Mouse (Mus musculus): ENCODE measurements at regions not wholly inside any gene's neighbourhood (a gene's known extent, or its start where the extent isn't known, plus 50 kb on each side); places are given as distances from the start of the nearest gene placed in this dataset.
A peak's percentile ranks its signal among the peaks of the same experiment; 100 is the strongest.

- DNase-seq: no peak
These were observed 86.9 kb downstream of the Ndufa10 start for GRCm38 (mm10) chr1:92386752-92387151.

DNA sequence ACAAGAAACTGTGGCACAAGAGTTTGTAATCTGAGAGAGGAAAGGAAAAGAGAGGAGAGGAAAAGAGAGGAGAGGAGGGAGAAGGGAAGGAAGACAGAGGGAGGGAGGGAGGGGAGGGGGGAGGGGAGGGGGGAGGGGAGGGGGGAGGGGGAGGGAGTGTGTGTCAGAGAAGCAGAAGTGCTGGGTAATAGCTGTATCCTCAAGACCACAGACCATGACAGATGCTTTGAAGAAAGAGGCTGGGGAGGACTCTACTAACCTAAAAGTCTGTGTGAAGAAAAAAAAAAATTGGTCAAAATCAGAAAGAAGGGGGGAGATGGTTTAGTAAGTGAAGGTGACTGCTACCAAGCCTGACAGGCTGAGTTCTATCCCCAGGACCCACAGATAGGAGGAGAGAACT, 88.7 kb downstream of the Ndufa10 start:
- no peak for DNase-seq

DNA sequence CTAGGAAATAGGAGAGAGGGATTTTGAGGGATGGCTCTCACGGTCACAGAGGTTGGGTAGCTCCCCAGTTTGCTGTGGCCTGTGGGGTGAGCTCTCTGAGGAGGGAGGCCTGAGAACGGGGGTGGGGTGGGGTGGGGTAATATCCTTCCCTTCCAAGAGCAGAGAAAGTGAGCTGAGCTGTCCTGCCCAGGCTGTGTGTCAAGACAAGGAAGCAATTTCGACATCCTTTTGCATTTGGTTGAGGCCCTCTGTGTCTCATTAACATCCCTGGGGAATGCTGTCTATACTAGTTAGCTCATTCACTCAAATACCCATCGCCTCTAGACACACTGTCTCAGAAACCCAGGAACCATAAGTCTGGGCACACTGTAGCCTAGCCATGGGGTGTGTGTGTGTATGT, 89.9 kb downstream of the Ndufa10 start:
- DNase-seq: no peak

GRCm38 (mm10) chr1:92379510-92379886, 94.2 kb downstream of the Ndufa10 start:
- no peak for DNase-seq

DNA sequence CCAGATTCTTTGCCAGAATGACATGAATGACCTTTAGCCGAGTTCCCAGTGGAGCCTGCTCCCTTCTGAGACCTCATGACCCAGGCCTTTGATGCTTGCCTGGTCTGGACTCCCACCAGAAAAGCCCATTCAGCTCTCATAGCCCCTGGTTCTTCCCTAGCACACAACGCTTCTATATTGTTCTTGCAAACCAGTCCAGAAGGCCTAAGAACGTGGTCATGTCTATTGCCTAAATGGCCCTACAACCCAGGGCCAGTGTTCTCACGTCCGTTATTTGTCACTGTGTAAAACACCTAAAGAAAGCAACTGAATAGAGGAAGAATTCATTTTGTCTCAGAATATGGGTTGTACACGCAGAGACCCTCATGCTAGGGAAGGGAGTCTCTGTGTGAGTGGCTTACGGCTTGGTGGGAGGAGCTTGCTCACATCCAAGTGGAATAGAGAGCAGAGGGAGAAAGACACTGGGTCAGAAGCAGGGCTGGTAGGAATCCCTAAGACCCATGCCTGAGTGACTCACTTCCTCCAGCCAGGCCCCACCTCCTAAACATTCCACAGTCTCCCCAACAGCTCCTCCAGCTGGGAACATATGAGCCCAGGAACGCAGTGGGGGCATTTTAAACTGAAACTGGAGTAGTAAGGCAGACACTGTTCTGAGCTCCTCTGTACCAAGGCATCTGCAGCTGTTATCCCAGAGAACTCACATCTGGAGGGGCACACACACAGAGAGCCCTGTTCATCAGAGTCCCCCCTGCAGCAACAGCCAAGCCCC, 94.7 kb downstream of the Ndufa10 start:
- DNase-seq: no peak

DNA sequence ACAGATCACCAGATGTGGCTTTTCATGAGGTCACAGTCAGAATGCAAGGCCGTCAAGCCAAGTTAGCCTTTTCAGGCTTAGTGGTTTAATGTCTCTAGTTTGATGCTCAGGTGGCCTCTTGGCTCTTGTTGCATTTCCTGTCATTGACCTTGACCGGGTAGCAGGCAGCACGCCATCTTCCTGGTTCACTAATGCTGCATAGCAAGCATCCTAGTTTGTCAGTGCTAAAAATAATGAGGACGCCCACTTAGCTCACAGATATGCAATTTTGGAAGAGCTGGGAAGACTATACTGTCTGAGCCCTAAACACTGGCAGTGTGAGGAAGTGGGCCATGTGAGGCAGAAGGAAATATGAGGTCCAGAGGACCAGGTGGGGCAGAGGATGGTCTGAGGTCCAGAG, 97.2 kb downstream of the Ndufa10 start:
- DNase-seq: no peak

DNA sequence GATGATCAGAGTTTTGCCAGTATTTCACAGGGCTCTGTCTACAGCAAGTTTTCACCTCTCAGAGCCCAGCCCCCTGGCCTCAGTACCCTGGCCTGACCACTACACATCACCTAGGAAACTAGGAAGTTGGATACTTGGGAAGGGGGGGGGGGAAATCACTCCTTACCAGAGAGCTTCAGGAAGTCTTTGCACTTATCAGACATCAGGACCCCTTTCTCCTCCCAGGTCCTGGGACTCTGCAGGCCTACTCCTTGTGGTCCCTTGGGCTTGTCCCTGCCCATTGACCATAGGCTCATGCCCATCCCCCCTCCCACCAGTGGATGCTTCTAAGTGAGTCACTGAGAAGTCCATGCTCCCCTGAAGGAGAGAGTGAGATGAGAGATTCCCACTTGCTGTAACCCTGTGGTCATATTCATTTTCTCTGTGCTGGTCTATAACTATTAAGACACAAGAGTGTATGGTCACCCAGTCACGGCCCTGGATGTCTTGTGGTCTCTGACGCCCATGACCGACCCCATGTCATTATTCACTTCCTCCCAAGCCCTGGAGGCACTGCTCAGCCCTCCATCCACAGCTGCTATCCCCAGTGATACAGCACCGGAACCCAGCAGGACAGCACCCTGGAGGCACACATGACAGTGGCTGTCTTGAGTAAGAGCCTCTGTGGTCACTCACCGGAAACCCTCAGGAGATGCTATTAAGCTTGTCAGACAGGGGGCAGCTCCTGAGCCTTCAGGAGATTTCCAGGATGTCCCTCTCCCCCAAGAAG, 101.3 kb downstream of the Ndufa10 start:
- DNase-seq: no peak

- DNase-seq: no peak
These were observed 102.2 kb downstream of the Ndufa10 start for GRCm38 (mm10) chr1:92371357-92371981.

DNA sequence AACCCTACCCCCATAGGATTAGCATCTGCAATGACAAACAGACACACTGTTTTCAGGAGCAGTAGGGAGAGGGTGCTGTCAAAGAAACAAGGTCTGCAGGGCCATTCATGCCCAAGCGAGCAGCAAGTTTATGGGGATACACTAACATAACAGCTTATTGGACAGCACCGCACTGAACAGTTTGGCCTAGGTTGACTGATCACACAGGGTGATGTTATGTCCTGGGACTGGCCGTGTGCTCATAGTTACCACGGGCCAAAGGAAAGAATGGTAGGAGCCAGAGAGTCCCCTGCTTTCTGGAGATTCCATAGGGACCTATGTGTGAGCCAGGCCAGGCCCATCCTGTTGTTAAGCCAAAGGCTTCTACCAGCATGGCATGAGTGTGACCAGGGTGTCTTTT, 102.8 kb downstream of the Ndufa10 start:
- DNase-seq: no peak

DNA sequence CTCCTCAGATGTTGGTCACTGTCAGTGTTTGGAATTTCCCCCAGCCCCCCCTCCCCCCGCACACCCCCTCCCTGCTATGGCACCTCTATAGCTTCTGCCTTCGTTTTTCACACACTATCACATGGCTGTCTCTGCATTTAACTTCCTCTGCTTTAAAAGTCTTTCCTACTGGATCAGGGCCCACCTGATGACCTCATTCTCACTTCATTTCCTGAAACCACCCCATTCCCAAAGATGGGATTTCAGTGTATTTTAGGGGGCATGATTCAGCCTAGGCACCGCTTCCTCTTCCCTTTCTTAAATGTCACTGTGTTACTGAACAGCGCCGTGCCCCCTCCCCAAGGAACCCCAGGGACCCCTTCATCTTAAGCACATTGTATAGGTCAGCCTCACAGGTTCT, 103.7 kb downstream of the Ndufa10 start:
- no peak for DNase-seq

- DNase-seq: no peak
These were observed 107.4 kb downstream of the Ndufa10 start for GRCm38 (mm10) chr1:92366249-92366648.

- no peak for DNase-seq
These were observed 108.1 kb downstream of the Ndufa10 start for GRCm38 (mm10) chr1:92365366-92366075.

- DNase-seq: no peak
These were observed 112.0 kb downstream of the Ndufa10 start for GRCm38 (mm10) chr1:92361677-92362076.

DNA sequence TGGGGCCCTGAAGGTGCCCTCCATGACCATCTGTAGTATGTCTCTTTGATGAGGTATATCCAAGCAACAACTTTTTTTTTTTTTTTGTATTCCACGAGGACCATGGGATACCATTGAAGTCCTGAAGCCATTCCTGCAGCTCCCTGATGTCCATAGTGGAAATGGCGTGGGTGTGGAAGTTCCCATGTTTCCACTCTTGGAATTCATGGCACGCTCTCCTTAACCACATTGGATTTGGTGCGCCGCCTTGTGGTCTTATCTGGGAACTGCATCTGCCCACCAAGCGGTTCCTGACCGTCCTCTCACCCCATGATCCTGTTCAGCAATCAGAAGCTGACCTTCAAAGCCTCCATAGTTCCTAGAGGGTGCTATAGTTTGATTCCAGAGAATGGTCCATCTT, 113.4 kb downstream of the Ndufa10 start:
- DNase-seq: peak; percentile 46

DNA sequence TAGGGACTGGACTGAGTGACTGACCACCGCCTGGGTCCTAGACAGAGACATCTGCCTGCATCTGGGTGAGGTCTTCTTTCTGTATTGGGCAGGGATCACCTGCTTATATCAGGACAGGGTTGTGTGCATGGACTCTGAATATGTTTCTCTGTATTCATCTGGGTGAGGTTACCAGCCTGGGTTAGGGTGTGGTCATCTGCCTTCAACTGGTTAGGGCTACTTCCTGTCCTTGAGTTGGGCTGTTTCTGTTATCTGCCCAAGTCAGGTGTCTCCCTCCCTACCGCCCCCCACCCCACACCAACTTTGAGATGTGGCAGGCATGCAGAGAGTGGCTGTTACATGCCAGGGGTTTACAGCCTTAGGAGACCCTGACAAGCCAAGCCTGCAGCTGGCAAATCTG, 114.2 kb downstream of the Ndufa10 start:
- DNase-seq: no peak

- DNase-seq: no peak
These were observed 114.8 kb downstream of the Ndufa10 start for GRCm38 (mm10) chr1:92358758-92359287.

GRCm38 (mm10) chr1:92348353-92349005, 125.2 kb downstream of the Ndufa10 start:
- DNase-seq: no peak

DNA sequence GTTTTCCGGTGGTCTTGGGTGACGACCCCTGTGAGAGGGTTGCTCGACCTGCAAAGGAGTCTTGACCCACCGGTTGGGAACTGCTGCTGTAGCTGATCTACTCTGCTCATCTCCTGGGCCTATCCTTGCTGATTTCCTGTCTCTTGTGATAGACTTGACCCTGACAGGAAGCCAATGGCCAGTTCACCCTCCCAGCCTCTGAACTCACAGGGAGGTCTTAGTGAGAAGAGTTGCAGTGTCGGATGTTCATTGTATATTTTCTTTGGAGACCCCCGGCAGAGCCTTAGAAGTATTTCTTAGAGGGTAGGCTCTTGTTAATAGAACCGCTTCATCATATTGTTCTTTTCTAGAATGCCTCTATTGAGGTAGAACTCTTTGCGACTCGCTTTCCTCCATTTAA, 126.0 kb downstream of the Ndufa10 start:
- DNase-seq: no peak

DNA sequence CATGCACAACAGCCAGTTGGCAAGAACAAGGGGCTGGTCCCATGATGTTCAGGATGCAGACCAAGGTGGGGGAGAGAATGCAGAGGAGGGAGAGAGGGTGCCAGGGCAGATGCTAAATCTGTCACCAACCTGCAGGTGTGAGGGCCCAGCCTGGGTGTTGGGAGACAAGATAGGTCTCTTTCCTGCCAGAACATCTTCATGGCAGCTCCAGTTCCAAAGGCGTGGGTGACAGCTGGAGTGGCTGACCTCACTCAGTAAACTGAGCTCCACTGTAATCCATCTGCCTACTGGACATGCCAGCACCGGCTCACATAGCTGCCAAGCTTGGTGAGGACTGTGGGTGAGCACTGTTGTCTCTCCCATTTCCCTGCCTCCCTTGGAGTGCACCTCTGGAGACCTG, 129.9 kb downstream of the Ndufa10 start:
- DNase-seq: no peak

DNA sequence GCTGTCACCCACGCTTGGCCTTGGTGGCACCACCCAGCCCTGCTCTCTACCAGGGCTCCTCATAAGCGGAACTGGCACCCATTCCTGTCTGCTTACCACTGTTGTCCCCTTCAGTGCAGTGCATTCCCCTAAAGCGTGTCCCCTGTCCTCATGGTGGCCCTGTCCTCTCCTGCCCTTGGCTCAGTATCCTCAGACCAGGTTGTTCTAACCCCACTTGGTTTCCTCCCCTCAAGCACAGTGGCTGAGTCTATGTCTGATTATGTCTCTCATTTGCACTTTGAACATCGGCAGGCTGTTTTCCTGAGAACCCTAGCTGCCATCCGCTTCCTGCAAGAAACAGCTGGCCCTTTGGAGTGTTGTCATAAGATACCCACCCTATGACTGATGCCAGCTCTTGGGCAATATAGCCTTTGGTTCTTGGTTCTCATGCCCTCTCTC, 130.5 kb downstream of the Ndufa10 start:
- DNase-seq: no peak

GRCm38 (mm10) chr1:92341846-92342540, 131.7 kb downstream of the Ndufa10 start:
- no peak for DNase-seq

- no peak for DNase-seq
These were observed 133.0 kb downstream of the Ndufa10 start for GRCm38 (mm10) chr1:92340644-92341043.
